8 mouse cellular contexts compared by ENCODE assay signal in the genomic region with DNA sequence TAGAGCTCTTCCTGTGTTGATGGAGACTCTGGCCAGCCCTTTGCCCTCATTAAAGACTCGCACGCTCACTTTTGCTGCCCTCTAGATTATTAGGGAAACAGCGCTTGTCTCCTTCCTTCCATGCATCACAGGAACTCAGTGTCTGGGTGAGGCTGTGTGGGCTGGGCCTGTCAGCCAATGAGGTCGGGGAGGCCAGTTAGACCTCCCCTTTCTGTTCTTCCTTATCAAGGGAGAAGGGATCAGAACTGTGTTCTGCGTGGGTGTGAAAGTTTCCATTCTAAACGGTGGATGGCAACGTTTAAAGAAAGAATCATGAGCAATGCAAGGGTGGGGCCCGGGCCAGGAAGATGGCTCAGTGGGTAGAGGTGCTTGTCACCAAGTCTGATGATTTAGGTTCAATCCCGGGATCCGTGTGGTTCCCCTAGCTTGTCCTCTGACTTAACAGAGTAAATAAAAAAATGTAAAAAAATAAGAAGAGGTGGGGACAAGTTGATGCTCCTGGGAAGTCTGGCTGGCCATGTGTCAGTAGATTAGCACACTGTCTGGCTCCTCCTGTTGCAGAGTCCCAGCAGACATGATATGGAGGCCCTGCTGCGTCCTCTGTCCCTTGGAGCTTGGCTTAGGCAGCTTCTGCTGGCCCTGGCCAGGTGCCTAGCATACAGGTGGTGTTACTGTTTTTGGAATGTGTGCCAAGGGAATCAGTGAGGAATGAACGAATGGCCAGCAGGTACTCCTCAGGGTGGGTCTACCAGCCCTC. TPM values are rescaled to one million over a fixed set of nuclear protein-coding genes. Genes with fewer than 3 reads are reported as not detected.
A peak's percentile ranks its signal among the peaks of the same experiment; 100 is the strongest.
DNase-seq lines count a peak whose midpoint lies in the region; ATAC-seq and TF ChIP-seq lines count a peak whose summit lies in the region.

No protein-coding gene starts in this region.

- H3K27me3 ChIP-seq in lung, embryonic 14.5 days (ENCODE audit: insufficient read depth, low read length): no peaks in the 10 kb centered on the region
- no peaks in the 10 kb centered on the region for H3K27me3 ChIP-seq in heart, embryonic 16.5 days (ENCODE audit: control insufficient read depth, insufficient read depth, low read length)
- H3K27me3 ChIP-seq in lung, embryonic 15.5 days: no peaks in the 10 kb centered on the region
- no peaks in the 10 kb centered on the region for H3K27me3 ChIP-seq in midbrain, postnatal 0 days (ENCODE audit: insufficient read depth, low read length)
- no peaks in the 10 kb centered on the region for H3K27me3 ChIP-seq in midbrain, embryonic 14.5 days (ENCODE audit: control insufficient read depth, insufficient read depth, low read length)

- no peak for TF ChIP-seq CTCF in lung, embryonic 14.5 days (IDR thresholded peaks at IDR 0.05; ENCODE audit: low read depth)
- TF ChIP-seq CTCF in midbrain, postnatal 0 days (IDR thresholded peaks at IDR 0.05): no peak

- no peak overlapping the region for H3K4me2 ChIP-seq in lung, embryonic 14.5 days
- H3K4me2 ChIP-seq in heart, embryonic 16.5 days (ENCODE audit: low read depth, low read length): no peak overlapping the region
- no peak overlapping the region for H3K4me2 ChIP-seq in lung, embryonic 15.5 days
- no peak overlapping the region for H3K4me2 ChIP-seq in midbrain, postnatal 0 days (ENCODE audit: low read depth, low read length, poor library complexity, severe bottlenecking)
- no peak overlapping the region for H3K4me2 ChIP-seq in midbrain, embryonic 14.5 days (ENCODE audit: low read length)

- no peaks in the 10 kb centered on the region for H3K9me3 ChIP-seq in lung, embryonic 14.5 days (ENCODE audit: low read depth, low read length)
- H3K9me3 ChIP-seq in heart, embryonic 16.5 days (replicated peaks; ENCODE audit: control insufficient read depth, low read length): no peaks in the 10 kb centered on the region
- no peaks in the 10 kb centered on the region for H3K9me3 ChIP-seq in lung, embryonic 15.5 days
- no peaks in the 10 kb centered on the region for H3K9me3 ChIP-seq in midbrain, postnatal 0 days (ENCODE audit: low read length)
- H3K9me3 ChIP-seq in midbrain, embryonic 14.5 days (ENCODE audit: control insufficient read depth, low read length): no peaks in the 10 kb centered on the region

- H3K27ac ChIP-seq in lung, embryonic 14.5 days (ENCODE audit: low read depth): no peak overlapping the region
- no peak overlapping the region for H3K27ac ChIP-seq in heart, embryonic 16.5 days (ENCODE audit: low read length)
- H3K27ac ChIP-seq in lung, embryonic 15.5 days: no peak overlapping the region
- H3K27ac ChIP-seq in midbrain, postnatal 0 days (ENCODE audit: low read depth, low read length): no peak overlapping the region
- H3K27ac ChIP-seq in midbrain, embryonic 14.5 days (replicated peaks; ENCODE audit: low read depth, low read length): no peak overlapping the region

- no peaks in the 10 kb centered on the region for H3K4me1 ChIP-seq in lung, embryonic 14.5 days (ENCODE audit: insufficient read depth)
- peaks cover 11% of the 10 kb centered on the region; the same call in 1 of the 2 replicates for H3K4me1 ChIP-seq in heart, embryonic 16.5 days (ENCODE audit: control insufficient read depth, insufficient read depth, low read length)
- peaks cover 15% of the 10 kb centered on the region; the same call in 1 of the 2 replicates for H3K4me1 ChIP-seq in lung, embryonic 15.5 days
- no peaks in the 10 kb centered on the region for H3K4me1 ChIP-seq in midbrain, postnatal 0 days (ENCODE audit: insufficient read depth, low read length)
- H3K4me1 ChIP-seq in midbrain, embryonic 14.5 days (ENCODE audit: control insufficient read depth, insufficient read depth, low read length): peaks cover 5% of the 10 kb centered on the region; the same call in 1 of the 2 replicates

- DNase-seq in lung, embryonic 14.5 days: no peak
- no peak for DNase-seq in lung, postnatal 10 days
- peak; percentile 44 for DNase-seq in cerebellum, adult 11 months
- no peak for DNase-seq in midbrain, postnatal 0 days (ENCODE audit: low spot score)
- no peak for DNase-seq in gastrocnemius, postnatal 36 days
- DNase-seq in midbrain, embryonic 14.5 days: no peak

- 38% methylated on average over 12 of the region's 12 CpGs for WGBS in lung, embryonic 14.5 days
- WGBS in heart, embryonic 16.5 days: 37% methylated on average over 12 of the region's 12 CpGs
- 41% methylated on average over 12 of the region's 12 CpGs for WGBS in lung, embryonic 15.5 days
- WGBS in midbrain, postnatal 0 days: 63% methylated on average over 12 of the region's 12 CpGs
- whole genome bisulfite sequencing in midbrain, embryonic 14.5 days: 73% methylated on average over 12 of the region's 12 CpGs

- ATAC-seq in lung, embryonic 14.5 days (ENCODE audit: insufficient read depth): 0 out of 2 replicates have a peak, but pooled peaks have one; percentile 35
- peak; percentile 59 for ATAC-seq in heart, embryonic 16.5 days (replicated peaks; ENCODE audit: extremely low read depth, insufficient read depth, low FRiP score)
- peak; percentile 13; the same call in 1 of the 2 replicates for ATAC-seq in lung, embryonic 15.5 days (ENCODE audit: borderline replicate concordance, extremely low read depth, low FRiP score, low TSS enrichment)
- ATAC-seq in midbrain, postnatal 0 days (ENCODE audit: low FRiP score): no peak
- no peak for ATAC-seq in midbrain, embryonic 14.5 days (ENCODE audit: low FRiP score, low TSS enrichment)

- no peak overlapping the region for H3K4me3 ChIP-seq in lung, embryonic 14.5 days (ENCODE audit: low read depth, low read length)
- H3K4me3 ChIP-seq in heart, embryonic 16.5 days (ENCODE audit: low read length): no peak overlapping the region
- H3K4me3 ChIP-seq in lung, embryonic 15.5 days: no peak overlapping the region
- H3K4me3 ChIP-seq in midbrain, postnatal 0 days (ENCODE audit: low read depth, low read length): no peak overlapping the region
- H3K4me3 ChIP-seq in midbrain, embryonic 14.5 days (replicated peaks; ENCODE audit: low read depth, low read length): no peak overlapping the region

- intact Hi-C loops in gastrocnemius, postnatal 36 days (cut with DNase I): no loop called here

- no peaks in the 10 kb centered on the region for H3K36me3 ChIP-seq in lung, embryonic 14.5 days (ENCODE audit: insufficient read depth)
- no peaks in the 10 kb centered on the region for H3K36me3 ChIP-seq in heart, embryonic 16.5 days (ENCODE audit: control insufficient read depth, insufficient read depth)
- H3K36me3 ChIP-seq in lung, embryonic 15.5 days: no peaks in the 10 kb centered on the region
- H3K36me3 ChIP-seq in midbrain, postnatal 0 days (ENCODE audit: insufficient read depth, low read length): peaks cover 2% of the 10 kb centered on the region; the same call in 1 of the 2 replicates
- no peaks in the 10 kb centered on the region for H3K36me3 ChIP-seq in midbrain, embryonic 14.5 days (ENCODE audit: control insufficient read depth, insufficient read depth, low read length)

- no peak overlapping the region for H3K9ac ChIP-seq in lung, embryonic 14.5 days
- no peak overlapping the region for H3K9ac ChIP-seq in heart, embryonic 16.5 days (ENCODE audit: low read length)
- no peak overlapping the region for H3K9ac ChIP-seq in lung, embryonic 15.5 days
- no peak overlapping the region for H3K9ac ChIP-seq in midbrain, postnatal 0 days (replicated peaks; ENCODE audit: low read length, poor library complexity, severe bottlenecking)
- H3K9ac ChIP-seq in midbrain, embryonic 14.5 days (replicated peaks; ENCODE audit: low read length): no peak overlapping the region

RNA-seq across cellular contexts. Expression of gene Adcy7, which starts 26.0 kb away (rescaled TPM):
- 11.3 and 12.4 TPM in 2 replicates for polyA plus RNA-seq in lung, embryonic 14.5 days (2014; fragmentation: Nextera tagmentation; extraction: Ambion mirVana)
- polyA plus RNA-seq in heart, embryonic 16.5 days (2015; fragmentation: Nextera tagmentation; extraction: Ambion mirVana): 5.0 and 5.9 TPM in 2 replicates
- polyA plus RNA-seq in lung, embryonic 15.5 days (2015; fragmentation: Nextera tagmentation; extraction: Ambion mirVana): 12.7 and 13.9 TPM in 2 replicates
- 21.4 and 23.3 TPM in 2 replicates for total RNA-seq in midbrain, postnatal 0 days (2014; rRNA removed)
- polyA plus RNA-seq in midbrain, postnatal 0 days (2015; fragmentation: Nextera tagmentation; extraction: Ambion mirVana): 11.1 and 11.9 TPM in 2 replicates
- 1 to 10 TPM; 4.9 to 5.2 TPM for total RNA-seq in gastrocnemius, postnatal 36 days (2021)
- 1.8 and 2.6 TPM in 2 replicates for polyA plus RNA-seq in midbrain, embryonic 14.5 days (2014; fragmentation: Nextera tagmentation; extraction: Ambion mirVana)

Comparison
In these comparisons a context has a peak if more than half of its experiments do, and no peak if none do; other contexts are left out.
1. ATAC-seq: peak in lung, embryonic 14.5 days (single experiment), heart, embryonic 16.5 days (single experiment) and lung, embryonic 15.5 days (single experiment); none in midbrain, postnatal 0 days (single experiment) and midbrain, embryonic 14.5 days (single experiment).